Mouse (Mus musculus): ENCODE results near the gene Nfix. TPM values are rescaled to one million over a fixed set of nuclear protein-coding genes. Genes with fewer than 3 reads are reported as not detected.
"Not testable (repeated sequence)": the region's sequence is repeated elsewhere in the genome, so short reads cannot be mapped to it uniquely, and the experiment has no call there.

The Nfix gene
- polyA plus RNA-seq, 1 experiment: 22.1 TPM

GRCm38 (mm10) chr8:84832034-84832717 lies 32.0 kb upstream of the Nfix start:
- no peaks in the 10 kb centered on the region; the same call in 1 of the 2 replicates for H3K36me3 ChIP-seq (ENCODE audit: control insufficient read depth, insufficient read depth, low read length)
- TF ChIP-seq CTCF (conservative IDR thresholded peaks at IDR 0.05; ENCODE audit: insufficient read depth, insufficient read length, low read depth, low read length) (no peak), POLR2A (IDR thresholded peaks at IDR 0.05; ENCODE audit: low read depth, low read length) (peak; percentile 66)
- peak; percentile 84 for DNase-seq
- under 1% methylated on average over 59 of the region's 59 CpGs for WGBS
- peak overlapping the region; percentile 100 for H3K4me3 ChIP-seq (ENCODE audit: insufficient read depth, low read depth, low read length)
- H3K4me1 ChIP-seq (ENCODE audit: control insufficient read depth, insufficient read depth, low read length): peaks cover 7% of the 10 kb centered on the region; the same call in 1 of the 2 replicates
- no peaks in the 10 kb centered on the region for H3K27me3 ChIP-seq (replicated peaks; ENCODE audit: control insufficient read depth, insufficient read depth, low read length)
- peak overlapping the region; percentile 89 for H3K27ac ChIP-seq (ENCODE audit: insufficient read depth, low read depth, low read length)

GRCm38 (mm10) chr8:84831490-84831889 lies 31.3 kb upstream of the Nfix start, which contains the start of gene Gadd45gip1:
Gadd45gip1 (plus strand) TSS chr8:84831522.
- DNase-seq: peak; percentile 36
- Histone ChIP-seq H3K4me3 (ENCODE audit: insufficient read depth, low read depth, low read length) (peak within 1 kb of the TSS; percentile 100), H3K27me3 (replicated peaks; ENCODE audit: control insufficient read depth, insufficient read depth, low read length) (no peaks in the 10 kb centered on the region), H3K4me1 (ENCODE audit: control insufficient read depth, insufficient read depth, low read length) (peaks cover 7% of the 10 kb centered on the region; the same call in 1 of the 2 replicates), H3K27ac (ENCODE audit: insufficient read depth, low read depth, low read length) (peak within 1 kb of the TSS; percentile 89), H3K36me3 (ENCODE audit: control insufficient read depth, insufficient read depth, low read length) (no peaks in the 10 kb centered on the region; the same call in 1 of the 2 replicates)
- WGBS: 65% methylated on average over 11 of the region's 11 CpGs
- TF ChIP-seq CTCF (conservative IDR thresholded peaks at IDR 0.05; ENCODE audit: insufficient read depth, insufficient read length, low read depth, low read length): 0 out of 2 replicates have a peak, but pooled peaks have one; percentile 25
- no peak for TF ChIP-seq POLR2A (IDR thresholded peaks at IDR 0.05; ENCODE audit: low read depth, low read length)

GRCm38 (mm10) chr8:84826518-84826917 lies 26.4 kb upstream of the Nfix start:
- not testable (repeated sequence) for H3K36me3 ChIP-seq (ENCODE audit: control insufficient read depth, insufficient read depth, low read length); H3K27ac ChIP-seq (ENCODE audit: insufficient read depth, low read depth, low read length); H3K4me1 ChIP-seq (ENCODE audit: control insufficient read depth, insufficient read depth, low read length); H3K4me3 ChIP-seq (ENCODE audit: insufficient read depth, low read depth, low read length); DNase-seq; H3K27me3 ChIP-seq (replicated peaks; ENCODE audit: control insufficient read depth, insufficient read depth, low read length)
- 90% methylated on average over 2 of the region's 2 CpGs for WGBS

- 68% methylated on average over 4 of the region's 4 CpGs for WGBS
- no peaks in the 10 kb centered on the region for H3K27me3 ChIP-seq (replicated peaks; ENCODE audit: control insufficient read depth, insufficient read depth, low read length)
- H3K4me3 ChIP-seq (ENCODE audit: insufficient read depth, low read depth, low read length): no peak overlapping the region
- no peaks in the 10 kb centered on the region for H3K4me1 ChIP-seq (ENCODE audit: control insufficient read depth, insufficient read depth, low read length)
- no peaks in the 10 kb centered on the region for H3K36me3 ChIP-seq (ENCODE audit: control insufficient read depth, insufficient read depth, low read length)
- DNase-seq: no peak
- TF ChIP-seq CTCF (conservative IDR thresholded peaks at IDR 0.05; ENCODE audit: insufficient read depth, insufficient read length, low read depth, low read length) (no peak), POLR2A (IDR thresholded peaks at IDR 0.05; ENCODE audit: low read depth, low read length) (no peak)
- no peak overlapping the region for H3K27ac ChIP-seq (ENCODE audit: insufficient read depth, low read depth, low read length)
Measured at GRCm38 (mm10) chr8:84825636-84826035, 25.5 kb upstream of the Nfix start.

- peak; percentile 64 for DNase-seq
- 3% methylated on average over 18 of the region's 18 CpGs for WGBS
- no peak overlapping the region for H3K4me3 ChIP-seq (ENCODE audit: insufficient read depth, low read depth, low read length)
- H3K27me3 ChIP-seq (replicated peaks; ENCODE audit: control insufficient read depth, insufficient read depth, low read length): no peaks in the 10 kb centered on the region
- H3K27ac ChIP-seq (ENCODE audit: insufficient read depth, low read depth, low read length): no peak overlapping the region
- no peak for TF ChIP-seq POLR2A (IDR thresholded peaks at IDR 0.05; ENCODE audit: low read depth, low read length)
- peak; percentile 91 for TF ChIP-seq CTCF (conservative IDR thresholded peaks at IDR 0.05; ENCODE audit: insufficient read depth, insufficient read length, low read depth, low read length)
- H3K4me1 ChIP-seq (ENCODE audit: control insufficient read depth, insufficient read depth, low read length): no peaks in the 10 kb centered on the region
- H3K36me3 ChIP-seq (ENCODE audit: control insufficient read depth, insufficient read depth, low read length): no peaks in the 10 kb centered on the region
Measured at GRCm38 (mm10) chr8:84823653-84824052, 23.5 kb upstream of the Nfix start.

- H3K4me1 ChIP-seq (ENCODE audit: control insufficient read depth, insufficient read depth, low read length): no peaks in the 10 kb centered on the region
- H3K27ac ChIP-seq (ENCODE audit: insufficient read depth, low read depth, low read length): no peak within 1 kb of the TSS
- WGBS: 72% methylated on average over 3 of the region's 3 CpGs
- no peak for TF ChIP-seq CTCF (conservative IDR thresholded peaks at IDR 0.05; ENCODE audit: insufficient read depth, insufficient read length, low read depth, low read length)
- no peak for TF ChIP-seq POLR2A (IDR thresholded peaks at IDR 0.05; ENCODE audit: low read depth, low read length)
- no peak within 1 kb of the TSS for H3K4me3 ChIP-seq (ENCODE audit: insufficient read depth, low read depth, low read length)
- DNase-seq: no peak
- no peaks in the 10 kb centered on the region for H3K27me3 ChIP-seq (replicated peaks; ENCODE audit: control insufficient read depth, insufficient read depth, low read length)
- H3K36me3 ChIP-seq (ENCODE audit: control insufficient read depth, insufficient read depth, low read length): no peaks in the 10 kb centered on the region
Measured at GRCm38 (mm10) chr8:84822723-84823122, 22.6 kb upstream of the Nfix start, which contains the start of gene Dand5. Dand5 (minus strand) TSS chr8:84822823.

GRCm38 (mm10) chr8:84816117-84816516 lies 16.0 kb upstream of the Nfix start:
- WGBS: 81% methylated on average over 17 of the region's 17 CpGs
- H3K36me3 ChIP-seq (ENCODE audit: control insufficient read depth, insufficient read depth, low read length): no peaks in the 10 kb centered on the region

More at GRCm38 (mm10) chr8:84816117-84816516, 16.0 kb upstream of the Nfix start:
- Histone ChIP-seq H3K27me3 (replicated peaks; ENCODE audit: control insufficient read depth, insufficient read depth, low read length) (no peaks in the 10 kb centered on the region), H3K4me3 (ENCODE audit: insufficient read depth, low read depth, low read length) (no peak overlapping the region), H3K27ac (ENCODE audit: insufficient read depth, low read depth, low read length) (no peak overlapping the region), H3K4me1 (ENCODE audit: control insufficient read depth, insufficient read depth, low read length) (no peaks in the 10 kb centered on the region)
- TF ChIP-seq CTCF (conservative IDR thresholded peaks at IDR 0.05; ENCODE audit: insufficient read depth, insufficient read length, low read depth, low read length) (no peak), POLR2A (IDR thresholded peaks at IDR 0.05; ENCODE audit: low read depth, low read length) (no peak)
- DNase-seq: no peak

Measured in kidney, adult 2 months (tissue).